Mouse (Mus musculus): ENCODE measurements around the gene She. TPM values are rescaled to one million over a fixed set of nuclear protein-coding genes. Genes with fewer than 3 reads are reported as not detected.

Gene She
- polyA plus RNA-seq, 1 experiment from 2014 or later = 1.2 TPM

GRCm38 (mm10) chr3:89892517-89893106 lies 61.4 kb downstream of the She start:
- H3K4me1 ChIP-seq = no peaks in the 10 kb centered on the region
- H3K27ac ChIP-seq = no peak overlapping the region
- WGBS = 87% methylated on average over 5 of the region's 5 CpGs
- no peak overlapping the region for H3K4me3 ChIP-seq
- no peak for ATAC-seq
- H3K9ac ChIP-seq = no peak overlapping the region
- no peaks in the 10 kb centered on the region for H3K9me3 ChIP-seq (replicated peaks)
- H3K27me3 ChIP-seq = no peaks in the 10 kb centered on the region
- H3K36me3 ChIP-seq (ENCODE audit: poor library complexity, severe bottlenecking) = no peaks in the 10 kb centered on the region
- H3K4me2 ChIP-seq = no peak overlapping the region

GRCm38 (mm10) chr3:89896571-89896970 lies 65.4 kb downstream of the She start:
- no peak for ATAC-seq
- Histone ChIP-seq H3K36me3 (ENCODE audit: poor library complexity, severe bottlenecking) (no peaks in the 10 kb centered on the region), H3K4me3 (no peak overlapping the region), H3K27me3 (no peaks in the 10 kb centered on the region), H3K4me1 (no peaks in the 10 kb centered on the region), H3K9ac (no peak overlapping the region), H3K27ac (no peak overlapping the region), H3K4me2 (no peak overlapping the region), H3K9me3 (replicated peaks) (no peaks in the 10 kb centered on the region)
- WGBS = 19% methylated on average over 5 of the region's 5 CpGs

GRCm38 (mm10) chr3:89897204-89897796 lies 66.1 kb downstream of the She start:
- Histone ChIP-seq H3K9ac (no peak overlapping the region; the same call in 1 of the 2 replicates), H3K27me3 (no peaks in the 10 kb centered on the region), H3K4me3 (no peak overlapping the region), H3K9me3 (replicated peaks) (no peaks in the 10 kb centered on the region), H3K4me2 (no peak overlapping the region), H3K4me1 (no peaks in the 10 kb centered on the region), H3K27ac (no peak overlapping the region), H3K36me3 (ENCODE audit: poor library complexity, severe bottlenecking) (no peaks in the 10 kb centered on the region)
- ATAC-seq = no peak
- WGBS = 76% methylated on average over 8 of the region's 8 CpGs

GRCm38 (mm10) chr3:89898011-89898410 lies 66.8 kb downstream of the She start:
- ATAC-seq = no peak
- H3K9ac ChIP-seq = no peak overlapping the region
- H3K4me2 ChIP-seq = no peak overlapping the region
- H3K36me3 ChIP-seq (ENCODE audit: poor library complexity, severe bottlenecking) = no peaks in the 10 kb centered on the region
- no peak overlapping the region for H3K27ac ChIP-seq
- 79% methylated on average over 10 of the region's 10 CpGs for WGBS
- H3K27me3 ChIP-seq = no peaks in the 10 kb centered on the region
- no peaks in the 10 kb centered on the region for H3K9me3 ChIP-seq (replicated peaks)
- no peaks in the 10 kb centered on the region for H3K4me1 ChIP-seq
- H3K4me3 ChIP-seq = no peak overlapping the region

GRCm38 (mm10) chr3:89898870-89899510 lies 67.8 kb downstream of the She start:
- H3K27ac ChIP-seq = no peak overlapping the region
- no peak overlapping the region for H3K4me3 ChIP-seq
- no peak overlapping the region for H3K9ac ChIP-seq
- ATAC-seq = no peak
- no peaks in the 10 kb centered on the region for H3K27me3 ChIP-seq
- no peaks in the 10 kb centered on the region for H3K9me3 ChIP-seq (replicated peaks)
- no peaks in the 10 kb centered on the region for H3K36me3 ChIP-seq (ENCODE audit: poor library complexity, severe bottlenecking)
- no peak overlapping the region for H3K4me2 ChIP-seq
- no peaks in the 10 kb centered on the region for H3K4me1 ChIP-seq
- 77% methylated on average over 5 of the region's 5 CpGs for WGBS

- Histone ChIP-seq H3K4me3 (no peak overlapping the region), H3K27me3 (no peaks in the 10 kb centered on the region), H3K27ac (no peak overlapping the region), H3K36me3 (ENCODE audit: poor library complexity, severe bottlenecking) (no peaks in the 10 kb centered on the region), H3K9me3 (replicated peaks) (no peaks in the 10 kb centered on the region), H3K4me1 (no peaks in the 10 kb centered on the region), H3K9ac (no peak overlapping the region), H3K4me2 (no peak overlapping the region)
- 72% methylated on average over 8 of the region's 8 CpGs for WGBS
- ATAC-seq = no peak
Measured at GRCm38 (mm10) chr3:89899511-89899908, 68.3 kb downstream of the She start.

- WGBS = 95% methylated on average over 3 of the region's 3 CpGs
- Histone ChIP-seq H3K27ac (no peak overlapping the region), H3K4me2 (no peak overlapping the region)
Measured at GRCm38 (mm10) chr3:89907846-89908245, 76.7 kb downstream of the She start.

More at GRCm38 (mm10) chr3:89907846-89908245, 76.7 kb downstream of the She start:
- H3K36me3 ChIP-seq (ENCODE audit: poor library complexity, severe bottlenecking) = no peaks in the 10 kb centered on the region
- ATAC-seq = no peak
- H3K4me1 ChIP-seq = peaks cover 6% of the 10 kb centered on the region
- no peak overlapping the region for H3K9ac ChIP-seq
- no peak overlapping the region for H3K4me3 ChIP-seq
- peaks cover 22% of the 10 kb centered on the region for H3K27me3 ChIP-seq
- no peaks in the 10 kb centered on the region for H3K9me3 ChIP-seq (replicated peaks)

Other genes with a start within 250 kb of the She start
- gene Adar, start 116.3 kb upstream of the She start, polyA plus RNA-seq (2015; fragmentation: Nextera tagmentation; extraction: Ambion mirVana) = 15.6 and 19.0 TPM in 2 replicates
- 18.6 and 20.6 TPM in 2 replicates for gene Chrnb2, start 66.7 kb upstream of the She start, polyA plus RNA-seq (2015; fragmentation: Nextera tagmentation; extraction: Ambion mirVana)
- 14.1 and 15.4 TPM in 2 replicates for gene Ube2q1, start 57.8 kb upstream of the She start, polyA plus RNA-seq (2015; fragmentation: Nextera tagmentation; extraction: Ambion mirVana)
- gene Il6ra, start 81.8 kb downstream of the She start, polyA plus RNA-seq (2015; fragmentation: Nextera tagmentation; extraction: Ambion mirVana) = 0.25 and 0.36 TPM in 2 replicates
- gene Atp8b2, start 132.1 kb downstream of the She start, polyA plus RNA-seq (2015; fragmentation: Nextera tagmentation; extraction: Ambion mirVana) = 10.2 and 11.3 TPM in 2 replicates
- gene Hax1, start 167.4 kb downstream of the She start, polyA plus RNA-seq (2015; fragmentation: Nextera tagmentation; extraction: Ambion mirVana) = 162 and 167 TPM in 2 replicates
- gene 4933434E20Rik, start 220.3 kb downstream of the She start, polyA plus RNA-seq (2015; fragmentation: Nextera tagmentation; extraction: Ambion mirVana) = 224 and 230 TPM in 2 replicates
- 164 and 169 TPM in 2 replicates for gene Ubap2l, start 221.3 kb downstream of the She start, polyA plus RNA-seq (2015; fragmentation: Nextera tagmentation; extraction: Ambion mirVana)
- 449 and 474 TPM in 2 replicates for gene Tpm3, start 241.3 kb downstream of the She start, polyA plus RNA-seq (2015; fragmentation: Nextera tagmentation; extraction: Ambion mirVana)

All from forebrain, embryonic 13.5 days (tissue).